Mouse (Mus musculus) mouse trophoblast stem cell (cell line): Measurements from ENCODE around the gene Fbxl8.

Source experiments
- in situ Hi-C, 2 experiments: fragments of 300-500 bp; cut with MseI, MboI; formaldehyde crosslinking; loops; 2 replicates in 1 of 2; 3 replicates in 1 of 2; pipeline ENCODE4 v1.15.1; 2025

Fbxl8 gene

GRCm38 (mm10) chr8:105257318-105258114, 6.9 kb upstream of the Fbxl8 start:
- in situ Hi-C loops, result no loop called here

DNA sequence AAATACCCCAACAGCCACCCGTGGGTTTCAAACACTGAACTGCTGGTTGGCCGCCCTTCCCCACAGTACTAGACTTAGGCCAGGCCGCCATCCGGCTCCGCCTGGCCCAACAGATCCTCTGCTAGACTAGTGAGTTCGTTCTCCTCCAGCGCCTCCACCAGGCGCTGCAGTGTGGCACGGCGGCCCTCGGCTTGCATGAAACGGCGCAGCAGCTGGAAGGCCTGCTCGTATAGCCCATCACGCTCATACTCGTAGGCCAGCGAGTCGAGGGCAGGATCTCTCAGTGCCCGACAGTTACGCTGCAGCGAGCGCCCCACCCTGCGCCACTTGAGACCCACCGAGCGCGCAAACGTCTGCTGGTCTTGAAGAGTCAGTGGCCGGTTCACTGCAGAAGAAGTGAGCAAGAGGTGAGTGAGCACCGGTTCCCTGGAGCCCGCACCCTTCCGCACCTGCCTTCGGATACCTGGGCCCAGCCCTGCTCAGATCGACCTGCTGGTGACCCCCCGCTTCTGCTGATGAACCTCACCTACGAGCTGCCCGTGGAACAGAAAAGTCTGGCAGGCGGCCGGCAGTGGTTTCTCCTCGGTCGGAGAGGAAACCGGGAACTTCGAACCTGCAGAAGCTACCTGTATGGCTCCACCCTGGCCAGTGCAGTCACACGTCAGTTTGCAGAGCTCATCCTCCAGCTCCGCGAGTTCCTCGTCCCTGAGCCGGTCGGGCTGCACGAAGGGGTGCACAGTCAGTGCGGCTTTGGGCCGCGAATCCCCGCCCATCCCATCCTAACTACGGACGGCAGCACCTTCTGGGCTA, 5.3 kb upstream of the Fbxl8 start:
- in situ Hi-C loops, result no loop called here

- in situ Hi-C loops, result no loop called here
These were observed 4.6 kb upstream of the Fbxl8 start for GRCm38 (mm10) chr8:105259721-105260320.

- in situ Hi-C loops, result no loop called here
These were observed 3.9 kb upstream of the Fbxl8 start for GRCm38 (mm10) chr8:105260371-105261099.

GRCm38 (mm10) chr8:105261326-105261980, 3.0 kb upstream of the Fbxl8 start:
- in situ Hi-C loops, result no loop called here

DNA sequence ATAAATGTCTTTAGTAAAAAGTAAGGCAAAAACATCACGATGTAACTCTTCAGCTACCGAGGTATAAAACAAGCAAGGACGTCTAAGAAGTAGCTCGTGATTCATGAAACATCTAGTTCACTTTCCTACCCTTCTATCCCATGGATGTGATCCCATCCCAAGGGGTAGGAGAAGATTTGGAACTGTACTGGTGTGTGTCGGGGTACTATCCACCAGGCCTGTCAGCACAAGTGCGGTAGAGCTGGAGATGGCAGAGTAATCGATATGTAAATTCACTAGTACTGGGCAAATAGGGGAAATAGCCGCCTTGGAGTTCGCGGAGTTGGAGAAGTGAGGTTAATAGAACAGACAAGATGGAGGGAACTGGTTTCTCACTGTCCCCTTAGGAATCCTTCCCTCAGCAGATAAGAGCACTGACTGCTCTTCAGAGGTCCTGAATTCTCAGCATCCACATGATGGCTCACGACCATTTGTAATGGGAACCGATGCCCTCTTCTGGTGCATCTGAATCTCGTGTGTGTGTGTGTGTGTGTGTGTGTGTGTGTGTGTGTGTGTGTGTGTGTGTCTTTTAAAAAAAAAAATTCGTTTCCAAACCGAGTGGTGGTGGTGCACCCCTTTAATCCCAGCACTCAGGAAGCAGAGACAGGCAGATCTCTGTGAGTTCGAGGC, 1.1 kb upstream of the Fbxl8 start:
- in situ Hi-C loops, result no loop called here

GRCm38 (mm10) chr8:105265128-105265527, 680 bp downstream of the Fbxl8 start:
- in situ Hi-C loops, result no loop called here

DNA sequence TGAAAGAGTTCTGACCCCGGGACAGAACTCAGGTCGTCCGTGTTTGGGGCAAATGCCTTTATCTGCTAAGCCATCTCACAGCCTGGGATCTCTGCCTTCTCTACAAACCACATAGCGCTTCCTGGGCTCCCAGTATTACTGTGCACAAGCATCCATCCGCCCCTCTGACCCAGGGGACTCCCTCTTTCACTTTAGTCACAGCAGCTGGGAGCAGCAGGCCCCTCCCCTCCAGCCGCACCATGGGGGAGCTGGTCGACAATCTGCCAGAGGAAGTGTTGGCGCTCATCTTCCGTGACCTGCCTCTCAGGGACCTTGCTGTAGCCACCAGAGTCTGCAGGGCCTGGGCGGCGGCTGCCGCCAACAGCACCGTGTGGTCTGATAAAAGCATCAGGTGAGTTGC, 2.3 kb downstream of the Fbxl8 start:
- in situ Hi-C loops, result no loop called here

GRCm38 (mm10) chr8:105268342-105269074, 4.1 kb downstream of the Fbxl8 start:
- in situ Hi-C loops, result no loop called here

GRCm38 (mm10) chr8:105269075-105269458, 4.6 kb downstream of the Fbxl8 start:
- in situ Hi-C loops, result no loop called here

DNA sequence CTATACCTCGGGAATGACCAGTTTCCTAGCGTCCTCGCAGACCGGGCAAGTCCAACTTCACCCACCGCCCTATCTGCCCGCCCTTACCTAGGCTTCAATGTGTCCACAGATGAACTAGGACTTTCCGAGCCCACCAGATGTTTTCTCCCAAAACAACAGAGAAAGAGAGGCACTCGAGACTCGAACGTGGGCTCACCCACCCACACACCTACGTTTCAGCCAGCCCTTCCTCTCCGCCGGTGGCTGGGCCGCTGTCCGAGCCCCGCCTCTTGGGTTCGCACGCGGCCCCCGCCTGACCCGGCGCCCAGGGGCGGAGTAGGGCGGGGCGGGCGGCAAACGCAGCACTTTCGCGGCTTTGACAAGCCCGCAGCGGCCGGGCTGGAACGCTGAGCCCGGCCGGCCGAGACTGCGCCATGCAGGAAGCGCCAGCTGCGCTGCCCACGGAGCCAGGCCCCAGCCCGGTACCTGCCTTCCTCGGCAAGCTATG, 5.1 kb downstream of the Fbxl8 start, which contains the start of gene Hsf4:
Hsf4 (plus strand) TSS at position 341 of the 487 bp plus-strand sequence.
- in situ Hi-C loops, result no loop called here

DNA sequence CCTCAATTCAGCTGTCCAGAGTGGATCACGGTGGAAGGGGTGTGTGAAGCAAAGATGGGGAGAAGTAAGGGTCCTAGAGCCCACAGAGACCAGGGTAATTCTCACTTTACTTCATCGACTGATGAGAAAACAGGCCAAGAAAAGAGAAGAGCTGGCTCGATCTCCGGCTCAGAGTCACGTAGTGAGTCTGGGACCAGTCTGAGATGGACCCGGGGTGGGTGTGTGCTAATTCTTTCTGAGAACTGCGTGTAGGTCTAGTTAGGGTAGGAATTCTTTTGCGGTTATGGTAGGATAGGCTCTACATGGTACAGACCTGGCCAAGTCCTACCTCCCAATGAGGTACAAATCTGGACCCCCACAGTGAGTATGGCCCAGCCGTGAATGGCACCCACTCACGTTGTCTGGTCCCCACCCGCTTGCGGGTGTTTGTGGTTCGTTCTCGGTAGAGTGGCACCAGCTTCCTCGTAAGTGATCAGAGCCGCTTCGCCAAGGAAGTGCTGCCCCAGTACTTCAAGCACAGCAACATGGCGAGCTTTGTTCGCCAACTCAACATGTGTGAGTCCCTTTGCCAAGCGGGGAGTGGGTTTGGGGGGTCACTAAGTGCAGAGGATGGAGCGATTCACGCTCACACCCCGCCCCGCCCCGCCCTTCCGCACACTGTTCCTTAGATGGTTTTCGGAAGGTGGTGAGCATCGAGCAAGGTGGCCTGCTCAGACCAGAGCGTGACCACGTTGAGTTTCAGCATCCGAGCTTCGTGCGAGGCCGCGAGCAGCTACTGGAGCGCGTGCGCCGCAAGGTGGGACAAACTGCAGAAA, 5.9 kb downstream of the Fbxl8 start:
- in situ Hi-C loops, result no loop called here

GRCm38 (mm10) chr8:105270916-105271186, 6.4 kb downstream of the Fbxl8 start:
- in situ Hi-C loops, result no loop called here

DNA sequence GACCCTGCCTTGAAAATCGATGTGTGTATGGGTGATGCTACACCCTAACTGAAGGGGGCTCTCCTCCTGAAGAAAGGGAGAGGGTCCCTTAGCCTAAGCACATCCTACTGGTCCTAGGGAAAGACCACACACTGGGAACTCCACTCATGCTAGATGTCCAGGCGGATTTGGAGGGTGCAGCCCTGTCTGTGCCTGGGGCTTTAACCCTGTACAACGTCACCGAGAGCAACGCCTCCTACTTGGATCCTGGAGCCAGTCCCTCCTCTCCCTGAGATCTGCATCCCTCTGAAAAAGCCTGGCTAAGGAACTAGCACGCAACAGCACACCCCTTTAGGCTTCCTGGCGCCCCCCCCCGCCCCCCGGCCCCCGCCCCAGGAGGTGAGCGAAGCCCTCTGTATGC, 10.9 kb downstream of the Fbxl8 start:
- in situ Hi-C loops, result no loop called here

DNA sequence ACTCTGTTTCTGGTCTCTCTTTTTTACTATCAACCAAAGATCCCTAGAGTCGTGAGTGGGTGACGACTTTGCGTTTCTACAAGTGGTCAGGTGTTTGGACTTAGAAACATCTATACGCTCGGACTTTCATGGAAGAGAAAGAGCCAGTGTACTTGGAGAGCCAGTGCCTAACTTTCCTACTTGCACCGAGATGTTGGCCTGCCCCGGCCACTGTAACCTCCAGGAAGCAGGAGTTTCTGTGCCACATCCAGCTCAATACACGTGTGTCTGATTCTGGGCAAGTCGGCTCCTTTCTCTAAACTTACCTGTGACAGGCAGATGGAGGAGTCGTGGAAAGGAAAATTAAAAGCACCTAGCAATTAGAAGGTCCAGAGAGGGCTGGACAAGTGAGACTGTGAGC, 11.4 kb downstream of the Fbxl8 start, which contains the start of gene Nol3:
Nol3 (plus strand) TSS at position 301 of the 400 bp plus-strand sequence.
- in situ Hi-C loops, result no loop called here

DNA sequence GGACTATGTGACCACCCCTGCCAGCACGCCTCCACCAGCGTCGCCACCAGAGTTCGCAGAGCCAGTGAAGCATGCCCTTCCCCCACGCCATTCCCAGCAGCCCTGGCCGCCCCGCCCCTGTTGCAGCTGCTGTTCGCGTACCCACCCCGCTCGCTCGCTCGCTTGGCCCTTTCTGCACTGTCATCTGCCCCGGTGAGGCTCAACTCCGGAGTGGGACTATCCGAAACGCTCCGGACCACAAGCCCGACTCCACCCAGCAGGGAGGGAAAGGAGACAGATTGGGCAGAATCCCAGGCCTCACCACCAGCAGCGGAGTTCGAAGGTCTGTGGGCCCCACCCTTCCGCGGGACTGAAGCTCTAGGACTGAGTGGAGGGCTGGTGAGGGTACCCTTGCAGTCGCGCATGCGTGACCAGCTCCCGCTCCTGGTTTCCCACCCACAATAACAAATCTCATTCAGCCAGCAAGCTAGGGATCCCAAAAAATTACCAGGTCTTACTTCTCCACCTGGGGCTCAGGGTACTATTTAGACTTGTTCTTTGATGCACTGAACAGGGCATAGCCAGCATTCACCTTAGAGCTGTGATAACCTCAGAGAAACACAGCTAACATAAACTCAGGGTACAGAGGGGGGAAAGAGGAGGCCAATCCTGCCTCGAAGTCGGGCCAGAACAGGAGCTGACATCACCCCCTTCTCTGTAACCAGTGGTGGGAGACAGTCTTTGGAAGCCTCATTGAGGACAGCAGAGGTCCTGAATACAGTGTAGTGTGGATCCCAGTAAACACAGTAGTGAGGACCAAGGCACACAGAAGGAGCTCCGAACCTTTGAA, 12.1 kb downstream of the Fbxl8 start:
- in situ Hi-C loops, result no loop called here

DNA sequence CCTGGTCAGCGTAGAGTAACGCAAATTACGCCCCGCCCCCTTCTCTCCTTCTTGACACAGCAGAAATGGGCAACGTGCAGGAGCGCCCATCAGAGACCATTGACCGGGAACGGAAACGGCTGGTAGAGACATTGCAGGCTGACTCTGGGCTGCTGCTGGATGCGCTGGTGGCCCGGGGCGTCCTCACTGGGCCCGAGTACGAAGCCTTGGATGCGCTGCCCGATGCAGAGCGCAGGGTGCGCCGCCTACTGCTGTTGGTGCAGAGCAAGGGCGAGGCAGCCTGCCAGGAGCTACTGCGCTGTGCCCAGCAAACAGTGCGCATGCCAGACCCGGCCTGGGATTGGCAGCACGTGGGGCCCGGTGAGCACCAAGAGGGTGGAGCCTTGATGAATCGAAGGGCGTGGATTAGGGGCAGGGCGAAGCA, 14.5 kb downstream of the Fbxl8 start:
- in situ Hi-C loops, result no loop called here

GRCm38 (mm10) chr8:105280567-105280966, 16.1 kb downstream of the Fbxl8 start:
- in situ Hi-C loops, result no loop called here
